10 mouse cellular contexts compared by ENCODE assay signal in genomic region chr16:35716257-35716656, GRCm38 (mm10). TPM values are rescaled to one million over a fixed set of nuclear protein-coding genes. Genes with fewer than 3 reads are reported as not detected.
DNase-seq lines count a peak whose midpoint lies in the region; ATAC-seq and TF ChIP-seq lines count a peak whose summit lies in the region.
"Had no signal": no experiment of that assay in that cellular context is flagged by ENCODE, and none has a peak within 500 bp of the region (broad histone marks: within the 10 kb centered on the region; RNA-seq: fewer than 3 reads in every experiment).

No protein-coding gene starts in this region.

- no peak overlapping the region for H3K27ac ChIP-seq in liver, embryonic 12.5 days
- no peak overlapping the region for H3K27ac ChIP-seq in bone marrow, adult 2 months (ENCODE audit: control insufficient read depth, insufficient read depth, low read depth, low read length, poor library complexity)
- H3K27ac ChIP-seq in stomach, postnatal 0 days (replicated peaks): no peak overlapping the region
- H3K27ac ChIP-seq: hindbrain, embryonic 13.5 days; neural tube, embryonic 12.5 days had no signal

- no peak for TF ChIP-seq EP300 in stomach, postnatal 0 days (optimal IDR thresholded peaks at IDR 0.05)

- H3K4me3 ChIP-seq in liver, embryonic 12.5 days: no peak overlapping the region
- no peak overlapping the region for H3K4me3 ChIP-seq in bone marrow, adult 2 months (replicated peaks; ENCODE audit: control insufficient read depth, low read depth, low read length)
- H3K4me3 ChIP-seq in stomach, postnatal 0 days (ENCODE audit: low read depth, low read length): no peak overlapping the region
- H3K4me3 ChIP-seq: hindbrain, embryonic 13.5 days; neural tube, embryonic 12.5 days had no signal

- peak; percentile 25 for DNase-seq in adrenal gland, postnatal 14 days
- DNase-seq in adrenal gland, postnatal 25 days: no peak
- DNase-seq in liver: peak; percentile 24
- no peak for DNase-seq in stomach, postnatal 0 days (ENCODE audit: low spot score)
- no peak for DNase-seq in cerebellum, postnatal 4 days (ENCODE audit: low spot score in 2 of 2)
- no peak for DNase-seq in urinary bladder, postnatal 36 days (ENCODE audit: low spot score in 2 of 2)

- no peak overlapping the region for H3K9ac ChIP-seq in liver, embryonic 12.5 days
- no peak overlapping the region for H3K9ac ChIP-seq in stomach, postnatal 0 days (ENCODE audit: low read length)
- H3K9ac ChIP-seq: hindbrain, embryonic 13.5 days; neural tube, embryonic 12.5 days had no signal

- TF ChIP-seq CTCF in bone marrow, adult 2 months (IDR thresholded peaks at IDR 0.05; ENCODE audit: control insufficient read depth, insufficient read depth, low read length): peak; percentile 28; the same call in 1 of the 2 replicates
- peak; percentile 44 for TF ChIP-seq CTCF in stomach, postnatal 0 days (IDR thresholded peaks at IDR 0.05; ENCODE audit: low read depth)

- TF ChIP-seq POLR2A in bone marrow, adult 2 months (IDR thresholded peaks at IDR 0.05; ENCODE audit: borderline replicate concordance, control insufficient read depth, low read depth, low read length): no peak

- no peak overlapping the region for H3K4me2 ChIP-seq in liver, embryonic 12.5 days
- no peak overlapping the region for H3K4me2 ChIP-seq in stomach, postnatal 0 days (replicated peaks; ENCODE audit: low read depth)
- H3K4me2 ChIP-seq: hindbrain, embryonic 13.5 days; neural tube, embryonic 12.5 days had no signal

- WGBS in liver, embryonic 12.5 days (ENCODE audit: insufficient replicate concordance): 76% methylated on average over 3 of the region's 3 CpGs
- 80% methylated on average over 3 of the region's 3 CpGs for WGBS in bone marrow, adult 2 months
- 79% methylated on average over 3 of the region's 3 CpGs for WGBS in stomach, postnatal 0 days

- no peaks in the 10 kb centered on the region for H3K27me3 ChIP-seq in liver, embryonic 12.5 days (replicated peaks)
- H3K27me3 ChIP-seq in stomach, postnatal 0 days (ENCODE audit: control insufficient read depth, insufficient read depth, low read length): no peaks in the 10 kb centered on the region
- H3K27me3 ChIP-seq: hindbrain, embryonic 13.5 days; neural tube, embryonic 12.5 days had no signal

- peaks cover 28% of the 10 kb centered on the region for H3K36me3 ChIP-seq in liver, embryonic 12.5 days
- H3K36me3 ChIP-seq in stomach, postnatal 0 days (ENCODE audit: control insufficient read depth, insufficient read depth, low read length): no peaks in the 10 kb centered on the region

- H3K9me3 ChIP-seq in liver, embryonic 12.5 days (replicated peaks): no peaks in the 10 kb centered on the region
- no peaks in the 10 kb centered on the region for H3K9me3 ChIP-seq in stomach, postnatal 0 days (ENCODE audit: control insufficient read depth, low read length)
- H3K9me3 ChIP-seq: hindbrain, embryonic 13.5 days; neural tube, embryonic 12.5 days had no signal

- no peaks in the 10 kb centered on the region for H3K4me1 ChIP-seq in liver, embryonic 12.5 days
- H3K4me1 ChIP-seq in bone marrow, adult 2 months (ENCODE audit: control insufficient read depth, insufficient read depth, low read length): no peaks in the 10 kb centered on the region
- no peaks in the 10 kb centered on the region for H3K4me1 ChIP-seq in stomach, postnatal 0 days (replicated peaks; ENCODE audit: control insufficient read depth, insufficient read depth)

- ATAC-seq in liver, embryonic 12.5 days: no peak
- ATAC-seq in stomach, postnatal 0 days (ENCODE audit: low FRiP score, low TSS enrichment): no peak

RNA-seq across cellular contexts. Expression of gene Dirc2, which starts 52.9 kb away (rescaled TPM):
- 28.3 and 32.9 TPM in 2 replicates for total RNA-seq in adrenal gland, postnatal 14 days (2021)
- 28.1 and 34.0 TPM in 2 replicates for total RNA-seq in adrenal gland, postnatal 25 days (2021)
- 7.1 and 7.8 TPM in 2 replicates for polyA plus RNA-seq in liver, embryonic 12.5 days (2016; fragmentation: Nextera tagmentation; extraction: Ambion mirVana)
- 6.5 and 14.0 TPM in 2 replicates for polyA plus RNA-seq in bone marrow, adult 2 months (2011; ENCODE audit: insufficient read depth, insufficient read length, low replicate concordance, missing spikeins)
- 10.9 and 11.5 TPM in 2 replicates for polyA plus RNA-seq in stomach, postnatal 0 days (2015; fragmentation: Nextera tagmentation; extraction: Ambion mirVana)

RNA-seq across cellular contexts. Expression of gene Hspbap1, which starts 53.9 kb away (rescaled TPM):
- total RNA-seq in adrenal gland, postnatal 14 days (2021): 5.3 and 6.0 TPM in 2 replicates
- 5.2 and 8.0 TPM in 2 replicates for total RNA-seq in adrenal gland, postnatal 25 days (2021)
- 22.4 and 23.0 TPM in 2 replicates for polyA plus RNA-seq in liver, embryonic 12.5 days (2016; fragmentation: Nextera tagmentation; extraction: Ambion mirVana)
- polyA plus RNA-seq in bone marrow, adult 2 months (2011; ENCODE audit: insufficient read depth, insufficient read length, low replicate concordance, missing spikeins): 15.1 and 20.2 TPM in 2 replicates
- polyA plus RNA-seq in stomach, postnatal 0 days (2015; fragmentation: Nextera tagmentation; extraction: Ambion mirVana): 6.8 and 7.1 TPM in 2 replicates

Comparison
In these comparisons a context has a peak if more than half of its experiments do, and no peak if none do; other contexts are left out.
1. DNase-seq: peak in adrenal gland, postnatal 14 days (single experiment) and liver (single experiment); none in adrenal gland, postnatal 25 days (single experiment), stomach, postnatal 0 days (single experiment), cerebellum, postnatal 4 days (0 of 2) and urinary bladder, postnatal 36 days (0 of 2).